Mouse (Mus musculus) kidney, embryonic 15.5 days (tissue): Measurements from ENCODE around the gene Mgat4c. TPM values are rescaled to one million over a fixed set of nuclear protein-coding genes. Genes with fewer than 3 reads are reported as not detected.

ENCODE experiments used
- ATAC-seq: fragments of 200-750 bp; cut with Nextera tagmentation; replicated peaks from 2 replicates; pipeline ENCODE4 v1.8.0; 2017; ENCODE audit warnings: moderate TSS enrichment; ENCODE audit not compliant: low FRiP score
- H3K27ac ChIP-seq: fragments of 300-500 bp; sonication (generic); 2 replicates; pipeline ENCODE4 v1.5.1; 2015; ENCODE audit warnings: mild to moderate bottlenecking, inconsistent platforms
- H3K27me3 ChIP-seq: fragments of 300-500 bp; sonication (generic); 2 replicates; pipeline ENCODE4 v1.6.1; 2015; ENCODE audit warnings: inconsistent platforms
- H3K36me3 ChIP-seq: fragments of 300-500 bp; sonication (generic); 2 replicates; pipeline ENCODE4 v1.6.1; 2015; ENCODE audit warnings: inconsistent platforms
- H3K4me1 ChIP-seq: fragments of 300-500 bp; sonication (generic); 2 replicates; pipeline ENCODE4 v1.6.1; 2015; ENCODE audit warnings: inconsistent platforms
- H3K4me2 ChIP-seq: fragments of 300-500 bp; sonication (generic); 2 replicates; pipeline ENCODE4 v1.6.1; 2015; ENCODE audit warnings: moderate library complexity, mild to moderate bottlenecking, inconsistent platforms
- H3K4me3 ChIP-seq: fragments of 300-500 bp; sonication (generic); replicated peaks from 2 replicates; pipeline ENCODE4 v1.5.1; 2015; ENCODE audit warnings: mild to moderate bottlenecking, inconsistent platforms
- H3K9ac ChIP-seq: fragments of 300-500 bp; sonication (generic); 2 replicates; pipeline ENCODE4 v1.6.1; 2015; ENCODE audit warnings: mild to moderate bottlenecking, inconsistent platforms
- H3K9me3 ChIP-seq: fragments of 300-500 bp; sonication (generic); replicated peaks from 2 replicates; pipeline ENCODE4 v1.6.1; 2016; ENCODE audit warnings: inconsistent platforms
- WGBS: fragments of 180-500 bp; shearing (Covaris S2); methylation state at CpG from one replicate; pipeline ENCODE4 v1.1.7; 2015; ENCODE audit warnings: mixed read lengths; 5-methylcytosine and 5-hydroxymethylcytosine counted together
- polyA plus RNA-seq: library from polyadenylated mRNA; unstranded; fragments of >200 nt; fragmentation: Nextera tagmentation; extraction: Ambion mirVana; gene quantifications from 2 replicates; pipeline ENCODE4 v1.2.1, GENCODE M21; 2015

Mgat4c gene
- polyA plus RNA-seq: 1.2 and 2.3 TPM in 2 replicates

DNA sequence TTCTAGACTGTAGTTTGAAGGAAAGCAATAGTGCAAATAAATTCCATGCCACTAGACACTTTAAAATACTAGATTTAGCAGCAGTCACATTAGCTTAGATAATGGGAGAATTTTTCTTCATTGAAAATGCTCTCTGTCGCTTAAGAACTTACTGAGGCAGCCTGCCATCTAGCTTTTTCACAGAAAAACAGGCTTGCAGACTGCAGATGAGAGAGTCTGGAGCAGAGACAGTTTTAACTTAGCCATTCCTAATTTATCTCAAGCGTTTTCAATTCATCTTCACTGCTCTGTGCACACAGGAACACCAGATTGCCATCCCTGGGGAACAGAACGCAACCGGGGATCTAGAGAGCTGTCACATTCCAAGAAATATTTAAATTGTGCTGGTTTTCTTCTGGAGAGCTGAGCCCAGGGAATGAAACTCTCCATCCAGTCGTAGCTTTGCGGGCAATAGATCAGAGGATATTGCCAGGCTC is at the start of gene Mgat4c:
Gene Mgat4c (plus strand): TSS at position 51 of the 476 bp plus-strand sequence.
- ATAC-seq: no peak
- no peak within 1 kb of the TSS for H3K4me3 ChIP-seq
- H3K9ac ChIP-seq: no peak within 1 kb of the TSS
- no peaks in the 10 kb centered on the region for H3K27me3 ChIP-seq
- H3K9me3 ChIP-seq: no peaks in the 10 kb centered on the region
- H3K4me2 ChIP-seq: no peak within 1 kb of the TSS
- WGBS: 68% methylated on average over 6 of the region's 6 CpGs
- no peak within 1 kb of the TSS for H3K27ac ChIP-seq
- H3K36me3 ChIP-seq: no peaks in the 10 kb centered on the region
- no peaks in the 10 kb centered on the region for H3K4me1 ChIP-seq

GRCm38 (mm10) chr10:101635266-101635665 is 46.0 kb upstream of the Mgat4c start:
- no peak for ATAC-seq
- Histone ChIP-seq H3K36me3 (no peaks in the 10 kb centered on the region), H3K27me3 (no peaks in the 10 kb centered on the region), H3K9me3 (no peaks in the 10 kb centered on the region), H3K27ac (no peak overlapping the region), H3K4me3 (no peak overlapping the region), H3K4me2 (no peak overlapping the region), H3K9ac (no peak overlapping the region), H3K4me1 (no peaks in the 10 kb centered on the region)
- WGBS: 92% methylated on average over 6 of the region's 6 CpGs

GRCm38 (mm10) chr10:101641048-101641447 is 40.2 kb upstream of the Mgat4c start:
- Histone ChIP-seq H3K27me3 (no peaks in the 10 kb centered on the region), H3K36me3 (no peaks in the 10 kb centered on the region), H3K4me1 (no peaks in the 10 kb centered on the region), H3K4me3 (no peak overlapping the region), H3K9me3 (no peaks in the 10 kb centered on the region), H3K9ac (no peak overlapping the region), H3K27ac (no peak overlapping the region), H3K4me2 (no peak overlapping the region)
- 64% methylated on average over 2 of the region's 2 CpGs for WGBS
- ATAC-seq: no peak

GRCm38 (mm10) chr10:101681914-101682313 is 627 bp downstream of the Mgat4c start:
- no peaks in the 10 kb centered on the region for H3K4me1 ChIP-seq
- H3K4me3 ChIP-seq: no peak overlapping the region
- no peak overlapping the region for H3K9ac ChIP-seq
- H3K27me3 ChIP-seq: no peaks in the 10 kb centered on the region
- H3K4me2 ChIP-seq: no peak overlapping the region
- no peaks in the 10 kb centered on the region for H3K9me3 ChIP-seq
- no peak overlapping the region for H3K27ac ChIP-seq
- no peak for ATAC-seq
- 75% methylated on average over 5 of the region's 5 CpGs for WGBS
- H3K36me3 ChIP-seq: no peaks in the 10 kb centered on the region

DNA sequence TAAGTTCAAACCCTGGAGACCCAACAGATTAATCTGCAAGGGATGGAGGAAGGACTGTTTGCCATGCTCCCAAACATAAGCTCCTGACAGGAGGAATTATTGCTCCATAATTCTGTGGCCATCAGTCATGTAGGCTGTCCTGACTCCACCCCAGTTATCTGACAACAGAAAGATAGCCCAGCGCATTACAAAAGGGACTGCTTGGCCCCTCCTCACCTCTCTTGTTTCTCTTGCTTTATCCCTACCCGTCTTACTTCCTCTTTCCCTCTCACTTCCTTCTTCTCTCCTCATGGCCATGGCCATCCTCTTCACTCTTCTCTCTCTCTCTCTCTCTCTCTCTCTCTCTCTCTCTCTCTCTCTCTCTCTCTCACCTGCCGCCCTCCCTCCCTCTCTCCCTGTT is 80.5 kb downstream of the Mgat4c start:
- H3K9me3 ChIP-seq: no peaks in the 10 kb centered on the region
- H3K27me3 ChIP-seq: no peaks in the 10 kb centered on the region
- no peak overlapping the region for H3K4me3 ChIP-seq
- WGBS: 71% methylated on average over 3 of the region's 3 CpGs
- H3K4me1 ChIP-seq: no peaks in the 10 kb centered on the region
- no peaks in the 10 kb centered on the region for H3K36me3 ChIP-seq
- no peak for ATAC-seq
- H3K4me2 ChIP-seq: no peak overlapping the region
- H3K9ac ChIP-seq: no peak overlapping the region
- H3K27ac ChIP-seq: no peak overlapping the region

GRCm38 (mm10) chr10:101770688-101771087 is 89.4 kb downstream of the Mgat4c start:
- WGBS: 84% methylated on average over 1 of the region's 1 CpGs
- Histone ChIP-seq H3K4me1 (no peaks in the 10 kb centered on the region), H3K27me3 (no peaks in the 10 kb centered on the region), H3K9me3 (no peaks in the 10 kb centered on the region), H3K27ac (no peak overlapping the region), H3K4me2 (no peak overlapping the region), H3K9ac (no peak overlapping the region), H3K4me3 (no peak overlapping the region), H3K36me3 (no peaks in the 10 kb centered on the region)
- no peak for ATAC-seq

- Histone ChIP-seq H3K9ac (no peak overlapping the region), H3K9me3 (no peaks in the 10 kb centered on the region), H3K27me3 (no peaks in the 10 kb centered on the region), H3K4me2 (no peak overlapping the region), H3K27ac (no peak overlapping the region), H3K4me1 (no peaks in the 10 kb centered on the region), H3K36me3 (no peaks in the 10 kb centered on the region), H3K4me3 (no peak overlapping the region)
- 75% methylated on average over 4 of the region's 4 CpGs for WGBS
- no peak for ATAC-seq
Measured at GRCm38 (mm10) chr10:101771157-101771556, 89.9 kb downstream of the Mgat4c start.

DNA sequence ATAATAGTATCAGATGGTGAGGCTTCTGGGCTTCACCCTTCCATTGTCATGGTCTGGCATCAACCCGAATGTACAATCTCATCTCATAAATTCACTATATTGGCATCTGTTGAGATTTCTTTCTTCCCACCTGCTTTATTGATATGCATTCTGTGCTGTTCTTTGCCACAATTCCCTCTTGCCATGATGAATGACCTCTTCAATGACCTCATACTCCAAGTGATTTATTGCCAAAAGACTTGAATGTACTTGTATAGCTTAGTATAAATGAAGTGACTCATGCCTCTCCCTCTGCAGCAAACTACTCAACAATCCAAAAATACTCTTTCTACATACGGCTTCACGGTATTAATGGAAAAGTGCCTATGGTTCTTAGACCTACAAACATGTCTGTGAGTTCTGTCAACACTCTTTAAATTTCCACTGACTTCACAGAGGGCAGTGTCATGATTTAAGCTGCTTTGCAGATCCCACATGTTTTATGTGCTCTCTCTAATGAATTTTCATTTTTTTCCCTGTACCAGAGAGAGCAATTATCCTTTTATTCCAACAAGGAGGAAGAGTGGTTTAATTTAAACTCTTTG is 102.0 kb downstream of the Mgat4c start:
- ATAC-seq: no peak

DNA sequence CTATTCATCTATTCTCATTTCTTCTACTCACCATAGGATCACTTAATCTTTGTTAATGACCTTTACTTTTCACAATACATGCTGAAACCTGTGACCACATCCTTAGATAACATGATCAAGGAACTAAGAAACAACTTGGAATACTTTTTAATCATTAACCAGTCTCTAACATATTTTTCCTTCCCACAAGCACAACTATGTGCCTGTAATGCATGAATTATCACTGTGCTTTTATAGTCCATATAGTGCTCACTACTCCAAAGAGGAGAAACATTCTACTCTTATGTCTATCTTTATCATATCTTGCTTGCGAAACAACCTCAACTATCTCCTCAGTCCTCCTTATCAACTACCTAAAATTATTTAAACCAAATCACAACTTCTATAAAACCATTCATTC is 114.2 kb downstream of the Mgat4c start:
- WGBS: 93% methylated on average over 1 of the region's 1 CpGs

More for the DNA sequence above, 102.0 kb downstream of the Mgat4c start:
- H3K36me3 ChIP-seq: no peaks in the 10 kb centered on the region
- H3K9ac ChIP-seq: no peak overlapping the region
- H3K4me3 ChIP-seq: no peak overlapping the region
- WGBS: 63% methylated on average over 3 of the region's 3 CpGs
- H3K4me2 ChIP-seq: no peak overlapping the region
- H3K27me3 ChIP-seq: no peaks in the 10 kb centered on the region
- H3K9me3 ChIP-seq: no peaks in the 10 kb centered on the region
- no peaks in the 10 kb centered on the region for H3K4me1 ChIP-seq
- no peak overlapping the region for H3K27ac ChIP-seq

DNA sequence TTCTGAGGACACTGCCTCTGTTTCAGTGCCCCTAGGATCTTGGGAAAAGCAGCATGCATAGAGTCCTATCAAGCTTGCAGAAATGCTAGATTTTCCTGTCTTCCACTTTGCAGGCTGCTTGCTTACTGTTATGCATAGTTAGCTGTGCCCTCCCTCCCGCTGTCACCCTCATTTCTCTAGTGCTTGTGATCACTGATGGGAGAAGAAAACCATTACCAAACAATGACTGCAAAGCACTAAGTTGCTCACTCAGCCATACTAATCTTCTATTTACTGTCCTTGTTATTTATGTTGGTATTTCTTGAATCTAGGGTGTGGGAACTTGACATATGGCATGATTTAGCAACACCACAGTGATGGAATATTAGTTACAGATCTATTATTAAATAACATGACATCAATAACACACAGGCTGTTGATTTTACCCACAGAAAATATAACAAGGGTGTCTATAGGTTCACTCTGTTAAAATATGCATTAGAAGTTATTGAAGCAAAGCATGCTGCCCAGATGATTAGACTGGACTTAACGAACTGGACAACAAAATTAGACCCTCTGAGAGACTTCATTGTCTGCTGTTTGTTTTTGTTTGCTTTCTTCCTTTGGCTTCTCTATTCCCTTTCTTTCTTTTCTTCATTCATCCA is 117.7 kb downstream of the Mgat4c start:
- H3K4me1 ChIP-seq: no peaks in the 10 kb centered on the region
- 49% methylated on average over 2 of the region's 2 CpGs for WGBS
- no peak overlapping the region for H3K4me3 ChIP-seq
- no peaks in the 10 kb centered on the region for H3K36me3 ChIP-seq
- no peak overlapping the region for H3K4me2 ChIP-seq
- no peak overlapping the region for H3K27ac ChIP-seq
- H3K27me3 ChIP-seq: no peaks in the 10 kb centered on the region
- no peak overlapping the region for H3K9ac ChIP-seq
- H3K9me3 ChIP-seq: no peaks in the 10 kb centered on the region
- peak; percentile 95 for ATAC-seq

More for the DNA sequence above, 114.2 kb downstream of the Mgat4c start:
- Histone ChIP-seq H3K27me3 (no peaks in the 10 kb centered on the region), H3K27ac (no peak overlapping the region), H3K36me3 (no peaks in the 10 kb centered on the region), H3K4me3 (no peak overlapping the region), H3K9me3 (no peaks in the 10 kb centered on the region), H3K9ac (no peak overlapping the region), H3K4me1 (no peaks in the 10 kb centered on the region), H3K4me2 (no peak overlapping the region)
- ATAC-seq: no peak

DNA sequence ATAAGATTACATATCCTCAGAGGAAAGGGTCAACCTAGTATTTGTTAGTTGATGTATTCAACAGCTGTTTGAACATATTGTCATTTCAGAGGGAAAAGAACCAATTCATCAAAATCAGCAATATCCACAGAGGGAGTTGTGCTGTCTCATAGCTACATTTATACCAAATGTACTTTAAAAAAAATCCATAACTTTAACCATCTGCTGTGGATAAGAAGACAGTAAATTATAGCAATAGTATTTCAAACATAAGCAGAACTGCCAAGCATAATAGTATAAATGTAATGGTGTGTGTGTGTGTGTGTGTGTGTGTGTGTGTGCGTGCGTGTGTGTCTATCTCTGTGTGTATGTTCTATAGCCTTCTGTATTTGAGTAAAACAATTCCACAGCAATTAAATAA is 127.5 kb downstream of the Mgat4c start:
- no peak overlapping the region for H3K4me3 ChIP-seq
- H3K27me3 ChIP-seq: no peaks in the 10 kb centered on the region
- H3K4me1 ChIP-seq: no peaks in the 10 kb centered on the region
- H3K27ac ChIP-seq: no peak overlapping the region
- no peak overlapping the region for H3K4me2 ChIP-seq
- 94% methylated on average over 2 of the region's 2 CpGs for WGBS
- H3K9ac ChIP-seq: no peak overlapping the region
- ATAC-seq: no peak
- no peaks in the 10 kb centered on the region for H3K36me3 ChIP-seq
- no peaks in the 10 kb centered on the region for H3K9me3 ChIP-seq

- Histone ChIP-seq H3K27ac (no peak overlapping the region), H3K36me3 (no peaks in the 10 kb centered on the region), H3K9ac (no peak overlapping the region), H3K4me3 (no peak overlapping the region), H3K27me3 (no peaks in the 10 kb centered on the region), H3K9me3 (no peaks in the 10 kb centered on the region), H3K4me2 (no peak overlapping the region), H3K4me1 (no peaks in the 10 kb centered on the region)
- ATAC-seq: no peak
- WGBS: 72% methylated on average over 5 of the region's 5 CpGs
Measured at GRCm38 (mm10) chr10:101816902-101817301, 135.6 kb downstream of the Mgat4c start.

GRCm38 (mm10) chr10:101827944-101828343 is 146.7 kb downstream of the Mgat4c start:
- WGBS: 87% methylated on average over 2 of the region's 2 CpGs
- H3K36me3 ChIP-seq: no peaks in the 10 kb centered on the region
- no peaks in the 10 kb centered on the region for H3K27me3 ChIP-seq
- no peak overlapping the region for H3K9ac ChIP-seq
- H3K4me3 ChIP-seq: no peak overlapping the region
- H3K4me2 ChIP-seq: no peak overlapping the region
- ATAC-seq: no peak
- no peaks in the 10 kb centered on the region for H3K9me3 ChIP-seq
- no peaks in the 10 kb centered on the region for H3K4me1 ChIP-seq
- H3K27ac ChIP-seq: no peak overlapping the region
